Mouse (Mus musculus): Measurements from ENCODE around the gene Plekhg5.

GRCm38 (mm10) chr4:152114080-152114479, 41.8 kb downstream of the Plekhg5 start:
- TF ChIP-seq ETS1 (conservative IDR thresholded peaks at IDR 0.05; ENCODE audit: low read depth, low read length) (no peak), CTCF (conservative IDR thresholded peaks at IDR 0.05 in 1 of 2, IDR thresholded peaks at IDR 0.05 in 1 of 2; ENCODE audit: low read depth in 2 of 2, low read length in 2 of 2) (no peak), HCFC1 (IDR thresholded peaks at IDR 0.05; ENCODE audit: low read depth, low read length) (no peak), ZC3H11A (IDR thresholded peaks at IDR 0.05; ENCODE audit: low read depth, low read length) (no peak), POLR2AphosphoS2 (IDR thresholded peaks at IDR 0.05; ENCODE audit: low read depth, low read length) (no peak), EP300 (IDR thresholded peaks at IDR 0.05; ENCODE audit: low read length) (no peak), ZKSCAN1 (IDR thresholded peaks at IDR 0.05; ENCODE audit: borderline replicate concordance, low read depth, low read length) (no peak), BHLHE40 (IDR thresholded peaks at IDR 0.05; ENCODE audit: low read depth, low read length) (no peak)
